Mouse (Mus musculus) liver, adult (tissue): ENCODE data around the gene Cdhr4.
A peak's percentile ranks its signal among the peaks of the same experiment; 100 is the strongest.

Source experiments
- GATA4 ChIP-seq: IDR thresholded peaks from 2 replicates; pipeline ENCODE4 v1.6.1; 2014; ENCODE audit warnings: mild to moderate bottlenecking, low read length; ENCODE audit not compliant: insufficient replicate concordance

Gene Cdhr4

DNA sequence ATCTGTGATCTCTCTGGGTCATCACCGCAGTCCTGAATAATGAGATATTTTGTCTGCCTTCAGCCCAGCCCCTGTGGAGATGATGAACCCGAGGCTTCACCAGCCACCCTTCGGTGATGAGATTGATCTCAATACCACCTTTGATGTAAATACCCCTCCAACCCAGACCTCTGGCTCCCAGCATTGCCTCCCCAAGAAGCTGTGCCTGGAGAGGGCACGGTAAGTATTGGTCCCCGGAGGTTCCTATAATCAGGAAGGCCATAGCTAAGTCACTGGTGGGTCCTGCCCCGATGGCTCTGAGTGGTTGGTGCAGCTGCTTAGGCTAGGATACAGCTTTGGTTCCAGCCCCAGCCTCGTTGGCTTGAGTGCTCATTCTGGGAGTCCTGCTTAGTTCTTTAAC is 23.8 kb upstream of the Cdhr4 start:
- TF ChIP-seq GATA4, result no peak

DNA sequence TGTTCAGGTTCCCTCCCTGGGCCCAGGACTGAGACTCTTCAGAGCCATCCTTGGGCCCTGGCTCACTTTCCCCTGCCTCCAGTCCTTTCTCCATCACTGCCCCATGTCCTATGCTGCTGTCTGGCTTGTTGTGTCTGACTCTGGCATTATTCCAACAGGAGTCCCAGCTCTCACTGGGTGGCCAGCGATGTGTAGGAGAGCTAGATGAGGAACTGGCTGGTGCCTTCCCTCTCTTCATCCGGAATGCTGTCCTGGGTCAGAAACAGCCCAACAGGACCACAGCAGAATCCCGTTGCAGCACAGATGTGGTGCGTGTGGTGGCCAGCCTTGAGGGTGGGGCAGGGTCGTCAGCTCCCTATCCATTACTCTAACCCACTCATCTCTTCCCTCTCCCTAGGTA is 22.0 kb upstream of the Cdhr4 start:
- no peak for TF ChIP-seq GATA4

DNA sequence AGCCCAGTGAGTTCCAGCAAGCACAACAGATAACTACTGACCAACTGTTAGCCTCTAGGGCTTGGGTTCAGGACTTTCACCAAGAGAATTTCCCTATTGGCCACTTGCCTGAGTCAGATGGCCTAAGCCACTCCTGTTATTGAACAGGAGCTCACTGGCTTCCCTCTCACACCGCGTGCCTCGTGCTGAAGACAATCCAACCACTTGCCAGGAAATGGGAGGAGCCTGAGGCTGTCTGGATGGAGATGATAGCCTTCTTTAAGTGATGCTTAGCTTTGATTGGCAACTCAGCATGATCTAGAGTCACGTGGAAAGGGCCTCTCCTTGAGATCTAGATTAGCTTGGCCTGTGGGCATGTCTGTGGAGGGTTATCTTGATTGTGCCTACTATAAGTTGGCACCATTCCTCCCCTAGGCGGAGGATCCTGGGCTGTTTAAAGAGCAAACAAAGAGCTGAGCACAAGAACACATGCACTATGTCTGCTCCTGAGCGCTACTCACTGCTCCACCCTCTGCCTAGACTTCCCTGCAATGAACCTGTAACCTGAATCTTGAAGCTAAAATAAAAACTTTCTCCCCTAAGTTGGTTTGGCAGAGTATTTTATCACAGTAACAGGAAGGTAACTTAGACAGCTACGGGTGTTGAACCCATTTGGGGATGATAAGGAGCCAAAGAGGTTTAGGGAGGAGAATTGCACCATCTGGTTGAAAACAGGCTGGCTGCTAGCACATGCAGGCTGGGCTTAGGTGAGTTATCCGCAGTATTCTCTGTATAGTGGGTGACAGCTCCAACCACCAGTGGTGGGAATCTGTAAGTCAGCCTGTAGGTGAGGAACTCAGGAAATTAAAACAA is 20.4 kb upstream of the Cdhr4 start:
- TF ChIP-seq GATA4, result no peak

GRCm38 (mm10) chr9:107974491-107975171 is 17.7 kb upstream of the Cdhr4 start:
- TF ChIP-seq GATA4, result peak; percentile 77; the same call in 1 of the 2 replicates

DNA sequence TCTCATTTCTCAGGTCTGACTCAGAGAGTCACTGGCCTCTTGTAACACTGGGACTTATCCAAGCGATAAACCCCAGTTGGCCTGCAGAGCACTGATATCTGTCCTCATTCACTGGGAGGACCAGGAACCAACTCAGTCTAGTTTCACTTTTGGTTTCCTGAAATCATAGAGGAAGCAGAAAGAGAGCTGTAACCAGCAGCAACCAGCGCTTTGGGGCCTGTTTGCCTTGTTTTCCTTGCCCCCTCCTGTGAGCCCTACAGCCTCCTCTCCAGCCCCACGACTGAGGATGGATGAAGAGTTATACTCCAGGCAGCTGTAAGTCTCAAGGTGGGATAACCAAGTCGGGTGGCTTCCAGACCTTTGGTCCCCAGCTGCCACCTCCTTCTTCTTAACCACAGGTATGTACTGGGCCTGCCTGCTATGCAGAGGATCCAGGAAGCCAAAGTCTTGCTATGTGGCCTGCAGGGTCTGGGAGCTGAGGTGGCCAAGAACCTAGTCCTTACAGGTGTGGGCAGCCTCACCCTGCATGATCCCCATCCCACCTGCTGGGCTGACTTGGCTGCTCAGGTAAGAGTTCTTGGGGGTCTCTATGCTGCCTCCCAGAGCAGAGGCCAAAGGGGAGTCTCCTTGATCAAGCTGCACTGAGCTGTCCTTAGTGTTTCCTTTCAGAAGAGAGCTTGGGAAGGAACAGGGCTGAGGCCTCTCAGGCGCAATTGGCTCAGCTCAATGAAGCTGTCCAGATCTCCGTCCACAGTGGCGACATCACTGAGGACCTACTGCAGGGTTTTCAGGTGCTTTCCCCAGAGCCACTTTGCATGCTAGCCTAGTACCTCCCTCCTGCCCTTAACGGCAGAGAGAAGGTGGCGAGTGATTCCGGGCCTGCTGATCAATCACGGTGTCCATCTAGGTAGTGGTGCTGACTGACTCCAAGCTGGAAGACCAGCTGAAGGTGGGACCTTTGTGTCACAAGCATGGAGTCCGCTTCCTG is 16.6 kb upstream of the Cdhr4 start, which contains the start of gene Uba7:
Gene Uba7 (plus strand): TSS at position 107 of the 988 bp plus-strand sequence.
- TF ChIP-seq GATA4, result peak; percentile 97

- no peak for TF ChIP-seq GATA4
Measured at GRCm38 (mm10) chr9:107978815-107979214, 13.5 kb upstream of the Cdhr4 start.

DNA sequence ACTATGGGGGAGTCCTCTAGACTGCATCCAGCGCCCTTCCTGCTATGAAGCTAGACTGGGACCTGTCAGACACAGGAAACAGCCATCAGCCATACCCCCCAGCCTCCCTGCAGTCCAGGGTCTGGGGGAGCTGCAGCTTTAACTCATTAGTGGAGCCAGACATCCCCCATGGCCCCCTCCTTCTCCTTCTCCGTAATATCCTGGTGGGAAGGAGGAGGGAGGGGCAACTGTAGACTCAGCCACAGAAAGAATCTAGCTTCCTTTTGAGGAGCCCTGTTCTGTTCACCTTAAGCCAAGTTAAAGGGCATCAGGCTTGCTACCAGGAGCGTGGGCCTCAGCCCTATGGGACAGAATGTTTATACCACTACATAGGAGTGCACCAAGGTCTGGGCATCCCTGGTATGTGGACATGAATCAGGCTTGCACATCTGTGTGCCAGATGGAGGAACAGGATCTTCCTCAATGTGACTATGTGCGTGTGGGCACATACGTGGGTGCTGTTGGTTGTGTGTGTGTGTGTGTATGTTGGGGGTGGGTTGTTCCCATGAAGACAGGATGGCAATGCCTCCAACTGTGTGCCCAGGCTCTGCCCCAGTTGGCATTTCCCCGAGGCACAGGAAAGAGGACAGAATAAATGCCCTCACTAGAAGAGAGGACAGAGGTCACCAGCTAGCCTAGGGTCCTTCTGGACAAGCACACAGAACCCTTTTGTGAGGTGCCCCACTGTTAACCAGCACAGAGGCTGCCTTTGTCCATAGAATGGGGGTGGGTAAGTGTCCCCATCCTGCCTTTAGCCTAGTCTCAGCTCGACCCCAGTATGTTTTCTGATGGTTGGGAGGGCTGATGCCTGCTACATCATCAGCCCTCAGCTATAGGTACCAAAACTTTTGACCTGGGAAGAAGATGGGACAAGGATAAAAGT is 10.4 kb upstream of the Cdhr4 start:
- TF ChIP-seq GATA4, result no peak

DNA sequence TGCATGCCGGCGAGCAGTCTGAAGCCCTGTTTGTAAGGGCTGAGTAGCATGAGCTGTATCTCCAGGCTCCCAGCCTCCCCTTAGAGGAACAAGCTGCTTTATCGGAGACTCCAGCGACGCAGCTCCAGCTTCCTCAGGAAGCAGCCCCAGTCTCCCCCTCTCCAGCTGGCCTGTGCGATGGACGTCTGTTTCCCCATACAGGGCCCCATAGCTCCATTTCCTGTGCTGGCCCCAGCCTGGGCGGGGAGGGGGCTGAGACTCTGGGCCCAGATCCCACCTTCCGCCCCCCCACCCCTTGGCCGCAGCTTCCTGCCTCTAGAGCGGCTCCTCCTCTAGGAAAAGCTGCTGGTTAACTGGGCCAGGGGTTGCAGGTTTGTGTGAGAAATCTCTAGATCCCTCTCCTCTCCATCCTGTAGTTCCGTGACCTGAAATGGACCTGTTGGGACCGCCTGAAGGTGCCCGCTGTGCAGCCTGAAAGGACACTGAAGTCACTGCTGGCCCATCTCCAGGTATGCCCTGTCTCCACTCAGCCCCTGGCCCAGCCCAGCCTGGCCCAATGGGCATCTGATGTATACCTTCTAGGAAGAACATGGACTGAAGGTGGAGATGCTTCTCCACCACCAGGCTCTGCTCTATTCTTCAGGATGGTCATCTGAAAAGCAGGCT is 9.5 kb upstream of the Cdhr4 start, which contains the start of gene Gm20661:
Gene Gm20661 (plus strand): TSS at position 378 of the 666 bp plus-strand sequence.
- peak; percentile 93; the same call in 1 of the 2 replicates for TF ChIP-seq GATA4

DNA sequence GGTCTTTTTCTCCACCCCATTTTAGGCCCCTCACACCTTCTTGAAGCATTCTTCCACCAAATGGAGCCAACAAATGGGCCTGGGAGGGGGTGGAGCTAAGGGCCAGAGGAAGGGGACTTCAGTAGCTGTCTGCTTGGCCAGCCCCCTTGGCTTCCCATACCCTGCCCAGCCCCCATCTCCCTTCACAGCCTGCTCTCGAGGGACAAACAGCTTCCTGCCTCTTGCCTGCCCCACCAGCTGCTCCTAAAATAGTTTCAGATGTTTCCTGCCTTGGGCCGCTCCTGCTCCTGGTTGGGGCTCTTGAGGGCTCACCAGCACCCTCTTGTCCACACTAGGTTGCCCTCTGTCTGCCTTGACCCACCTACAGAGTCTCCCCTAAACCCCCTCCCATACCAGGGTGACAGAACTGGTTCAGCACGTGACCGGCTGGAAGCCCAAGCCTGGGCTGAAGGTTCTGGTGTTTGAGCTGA is 8.8 kb upstream of the Cdhr4 start:
- TF ChIP-seq GATA4, result no peak

DNA sequence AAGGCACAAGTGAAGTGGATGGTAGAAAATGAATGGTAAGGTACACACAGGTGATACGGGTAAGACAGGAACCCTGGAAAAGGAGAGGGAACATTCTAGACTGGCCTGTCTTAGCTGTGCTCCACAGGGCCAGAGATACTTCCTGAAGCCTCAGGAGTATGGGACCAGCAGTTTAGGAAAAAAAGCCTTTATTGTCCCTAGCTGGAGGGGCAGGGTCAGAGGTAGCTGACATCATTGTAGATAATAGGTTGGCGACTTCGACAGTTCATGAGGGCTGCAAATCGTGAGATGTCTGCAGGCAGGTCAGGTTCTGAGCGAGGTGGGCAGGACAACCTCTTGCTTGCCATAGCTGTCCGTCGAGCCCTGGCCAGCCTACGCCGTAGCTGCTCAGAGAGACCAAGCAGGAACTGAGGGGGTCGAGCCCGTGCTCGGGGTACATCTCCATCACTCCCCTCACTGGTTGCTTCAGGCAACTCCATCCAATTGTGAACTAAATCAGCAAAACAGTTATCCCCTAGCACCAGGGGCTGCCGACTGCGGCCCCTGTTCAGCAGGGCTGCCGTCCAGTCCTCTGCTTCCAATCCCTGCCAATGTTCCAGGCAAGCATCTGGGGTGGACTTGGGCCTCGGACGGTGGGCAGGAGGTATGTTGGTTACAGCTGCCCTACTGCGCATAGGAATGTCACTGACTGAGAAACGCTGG is 8.1 kb upstream of the Cdhr4 start:
- TF ChIP-seq GATA4, result no peak

- TF ChIP-seq GATA4, result no peak
Measured at GRCm38 (mm10) chr9:107984754-107985055, 7.6 kb upstream of the Cdhr4 start.

- no peak for TF ChIP-seq GATA4
Measured at GRCm38 (mm10) chr9:107985131-107986119, 6.9 kb upstream of the Cdhr4 start, which contains the start of gene Inka1. Gene Inka1, minus strand, starts transcription at chr9:107985879.

GRCm38 (mm10) chr9:107986376-107986775 is 5.9 kb upstream of the Cdhr4 start:
- peak; percentile 85; the same call in 1 of the 2 replicates for TF ChIP-seq GATA4
